Mouse (Mus musculus): ENCODE results near the gene Cdkal1.

- TF ChIP-seq CTCF (IDR thresholded peaks at IDR 0.05; ENCODE audit: extremely low read depth, insufficient read depth, insufficient read length, insufficient replicate concordance) (no peak), POLR2A (IDR thresholded peaks at IDR 0.05; ENCODE audit: low read depth, low read length) (no peak)
Observed at GRCm38 (mm10) chr13:29866780-29867179, 11.3 kb upstream of the Cdkal1 start.
